Mouse (Mus musculus): ENCODE data around the gene Atp8b2. TPM values are rescaled to one million over a fixed set of nuclear protein-coding genes. Genes with fewer than 3 reads are reported as not detected.

The Atp8b2 gene
- polyA plus RNA-seq, 1 experiment from 2014 or later: 14.7 TPM

DNA sequence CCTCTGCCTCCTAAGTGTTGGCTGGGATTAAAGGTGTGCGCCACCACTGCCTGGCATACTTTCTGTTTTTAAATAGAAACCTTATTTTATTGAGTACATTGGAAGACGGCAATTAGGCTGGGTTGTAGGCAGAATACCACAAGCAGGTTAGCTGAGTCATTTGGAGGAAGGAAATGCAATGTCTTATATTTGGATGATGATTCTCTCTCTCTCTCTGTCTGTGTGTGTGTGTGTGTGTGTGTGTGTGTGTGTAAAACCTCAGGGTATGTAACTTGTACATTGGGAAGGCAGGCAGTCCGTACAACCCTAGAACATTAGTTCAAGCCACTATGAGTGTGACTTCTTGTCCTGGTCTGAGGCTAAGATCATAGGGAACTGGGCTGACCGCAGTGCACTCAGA, 24.5 kb upstream of the Atp8b2 start:
- Histone ChIP-seq H3K4me3 (replicated peaks; ENCODE audit: low read depth, low read length) (no peak overlapping the region), H3K27me3 (ENCODE audit: control insufficient read depth, insufficient read depth, low read length) (no peaks in the 10 kb centered on the region), H3K4me2 (ENCODE audit: low read length) (no peak overlapping the region), H3K9ac (replicated peaks; ENCODE audit: low read length) (no peak overlapping the region), H3K4me1 (ENCODE audit: control insufficient read depth, insufficient read depth, low read length) (no peaks in the 10 kb centered on the region), H3K9me3 (ENCODE audit: control insufficient read depth, low read length) (no peaks in the 10 kb centered on the region), H3K27ac (replicated peaks; ENCODE audit: low read depth, low read length) (no peak overlapping the region), H3K36me3 (ENCODE audit: control insufficient read depth, insufficient read depth, low read length) (peaks cover 2% of the 10 kb centered on the region; the same call in 1 of the 2 replicates)
- ATAC-seq (ENCODE audit: low FRiP score, low TSS enrichment) (no peak), DNase-seq (no peak)
- WGBS: 92% methylated on average over 4 of the region's 4 CpGs

DNA sequence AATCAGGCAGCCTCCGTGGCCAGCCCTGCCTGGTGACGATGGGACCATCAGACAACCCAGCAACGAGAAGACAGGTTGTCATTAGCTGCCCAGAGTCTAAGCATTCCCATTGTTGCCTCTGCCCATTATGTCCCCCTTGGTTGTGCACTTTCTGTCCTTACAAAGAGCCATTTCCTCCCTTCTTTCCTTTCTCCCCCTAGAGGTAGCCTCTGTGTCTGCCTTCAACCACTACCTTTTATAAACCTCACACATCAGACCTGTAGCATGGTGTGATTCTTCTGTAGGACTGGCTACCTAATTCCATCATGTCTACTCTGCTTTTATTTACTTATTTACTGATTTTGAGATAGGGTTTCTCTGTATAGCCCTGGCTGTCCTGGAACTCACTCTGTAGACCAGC, 23.9 kb upstream of the Atp8b2 start:
- WGBS: 67% methylated on average over 3 of the region's 3 CpGs
- ATAC-seq (ENCODE audit: low FRiP score, low TSS enrichment) (no peak), DNase-seq (no peak)

DNA sequence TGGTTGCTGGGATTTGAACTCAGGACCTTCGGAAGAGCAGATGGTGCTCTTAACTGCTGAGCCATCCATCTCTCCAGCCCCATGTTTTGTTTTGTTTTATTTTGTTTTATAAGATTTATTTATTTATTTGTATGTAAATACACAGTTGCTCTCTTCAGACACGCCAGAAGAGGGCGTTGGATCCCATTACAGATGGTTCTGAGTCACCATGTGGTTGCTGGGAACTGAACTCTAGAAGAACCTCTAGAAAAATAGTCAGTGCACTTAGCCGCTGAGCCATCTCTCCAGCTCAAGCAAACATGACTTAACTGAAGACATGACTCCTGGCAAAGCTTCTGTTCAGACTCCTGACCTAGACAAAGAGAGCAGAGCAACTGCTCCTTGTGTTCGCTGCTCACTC, 19.1 kb upstream of the Atp8b2 start:
- ATAC-seq (ENCODE audit: low FRiP score, low TSS enrichment): no peak
- no peak for DNase-seq
- no peaks in the 10 kb centered on the region for H3K9me3 ChIP-seq (ENCODE audit: control insufficient read depth, low read length)
- 80% methylated on average over 5 of the region's 5 CpGs for WGBS
- H3K4me2 ChIP-seq (ENCODE audit: low read length): no peak overlapping the region
- no peak overlapping the region for H3K9ac ChIP-seq (replicated peaks; ENCODE audit: low read length)
- no peaks in the 10 kb centered on the region for H3K36me3 ChIP-seq (ENCODE audit: control insufficient read depth, insufficient read depth, low read length)
- no peaks in the 10 kb centered on the region for H3K4me1 ChIP-seq (ENCODE audit: control insufficient read depth, insufficient read depth, low read length)
- H3K4me3 ChIP-seq (replicated peaks; ENCODE audit: low read depth, low read length): no peak overlapping the region
- no peak overlapping the region for H3K27ac ChIP-seq (replicated peaks; ENCODE audit: low read depth, low read length)
- no peaks in the 10 kb centered on the region for H3K27me3 ChIP-seq (ENCODE audit: control insufficient read depth, insufficient read depth, low read length)

More for the DNA sequence above, 23.9 kb upstream of the Atp8b2 start:
- Histone ChIP-seq H3K4me1 (ENCODE audit: control insufficient read depth, insufficient read depth, low read length) (no peaks in the 10 kb centered on the region), H3K27me3 (ENCODE audit: control insufficient read depth, insufficient read depth, low read length) (no peaks in the 10 kb centered on the region), H3K4me3 (replicated peaks; ENCODE audit: low read depth, low read length) (no peak overlapping the region), H3K9ac (replicated peaks; ENCODE audit: low read length) (no peak overlapping the region), H3K9me3 (ENCODE audit: control insufficient read depth, low read length) (no peaks in the 10 kb centered on the region), H3K36me3 (ENCODE audit: control insufficient read depth, insufficient read depth, low read length) (no peaks in the 10 kb centered on the region), H3K27ac (replicated peaks; ENCODE audit: low read depth, low read length) (no peak overlapping the region), H3K4me2 (ENCODE audit: low read length) (no peak overlapping the region)

DNA sequence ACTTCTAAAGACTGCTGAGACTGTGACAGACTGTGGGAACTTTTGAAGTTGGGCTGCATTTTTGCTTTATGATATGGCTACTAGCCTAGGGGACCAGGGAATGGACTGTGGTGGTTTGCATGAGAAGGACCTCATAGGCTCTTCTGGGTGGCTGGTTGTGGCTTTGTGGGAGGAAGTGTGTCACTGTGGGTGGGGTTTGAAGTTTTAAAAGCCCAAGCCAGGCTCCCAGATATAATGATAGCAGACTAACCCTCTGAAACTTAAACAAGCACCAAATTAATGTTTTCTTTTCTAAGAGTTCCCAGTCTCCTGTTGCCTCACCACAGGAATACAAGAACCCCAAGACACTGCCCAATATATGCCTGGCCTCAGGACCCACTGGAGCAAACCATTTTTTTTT, 13.6 kb upstream of the Atp8b2 start:
- H3K27me3 ChIP-seq (ENCODE audit: control insufficient read depth, insufficient read depth, low read length): no peaks in the 10 kb centered on the region
- H3K27ac ChIP-seq (replicated peaks; ENCODE audit: low read depth, low read length): no peak overlapping the region
- DNase-seq: no peak

DNA sequence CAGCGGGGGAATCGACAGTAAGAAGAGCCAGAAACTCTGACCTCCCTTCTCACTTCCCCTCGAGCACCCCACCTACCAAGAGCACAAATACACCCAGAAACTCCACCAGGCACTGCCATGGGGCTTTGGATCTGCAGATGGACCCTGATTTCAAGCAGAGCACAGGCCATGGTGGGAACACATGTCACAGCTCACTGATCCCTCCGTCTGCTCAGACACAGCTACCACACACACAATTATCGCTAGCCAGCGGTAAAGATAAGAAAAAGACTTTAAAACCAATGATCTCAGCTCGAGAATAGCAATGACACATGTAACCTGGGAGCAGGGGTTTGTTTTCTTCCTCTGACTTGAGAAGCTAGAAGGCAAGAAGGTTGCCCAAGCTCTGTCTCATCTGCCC, 5.2 kb upstream of the Atp8b2 start:
- H3K9ac ChIP-seq (replicated peaks; ENCODE audit: low read length): no peak overlapping the region
- no peaks in the 10 kb centered on the region for H3K27me3 ChIP-seq (ENCODE audit: control insufficient read depth, insufficient read depth, low read length)
- H3K4me3 ChIP-seq (replicated peaks; ENCODE audit: low read depth, low read length): no peak overlapping the region
- H3K36me3 ChIP-seq (ENCODE audit: control insufficient read depth, insufficient read depth, low read length): no peaks in the 10 kb centered on the region
- H3K27ac ChIP-seq (replicated peaks; ENCODE audit: low read depth, low read length): no peak overlapping the region
- no peak overlapping the region for H3K4me2 ChIP-seq (ENCODE audit: low read length)
- peaks cover 14% of the 10 kb centered on the region for H3K4me1 ChIP-seq (ENCODE audit: control insufficient read depth, insufficient read depth, low read length)
- ATAC-seq (ENCODE audit: low FRiP score, low TSS enrichment) (no peak), DNase-seq (no peak)
- H3K9me3 ChIP-seq (ENCODE audit: control insufficient read depth, low read length): no peaks in the 10 kb centered on the region
- WGBS: 79% methylated on average over 7 of the region's 7 CpGs

More for the DNA sequence above, 13.6 kb upstream of the Atp8b2 start:
- Histone ChIP-seq H3K36me3 (ENCODE audit: control insufficient read depth, insufficient read depth, low read length) (no peaks in the 10 kb centered on the region), H3K4me1 (ENCODE audit: control insufficient read depth, insufficient read depth, low read length) (no peaks in the 10 kb centered on the region), H3K9me3 (ENCODE audit: control insufficient read depth, low read length) (no peaks in the 10 kb centered on the region), H3K9ac (replicated peaks; ENCODE audit: low read length) (no peak overlapping the region), H3K4me2 (ENCODE audit: low read length) (no peak overlapping the region), H3K4me3 (replicated peaks; ENCODE audit: low read depth, low read length) (no peak overlapping the region)
- no peak for ATAC-seq (ENCODE audit: low FRiP score, low TSS enrichment)

DNA sequence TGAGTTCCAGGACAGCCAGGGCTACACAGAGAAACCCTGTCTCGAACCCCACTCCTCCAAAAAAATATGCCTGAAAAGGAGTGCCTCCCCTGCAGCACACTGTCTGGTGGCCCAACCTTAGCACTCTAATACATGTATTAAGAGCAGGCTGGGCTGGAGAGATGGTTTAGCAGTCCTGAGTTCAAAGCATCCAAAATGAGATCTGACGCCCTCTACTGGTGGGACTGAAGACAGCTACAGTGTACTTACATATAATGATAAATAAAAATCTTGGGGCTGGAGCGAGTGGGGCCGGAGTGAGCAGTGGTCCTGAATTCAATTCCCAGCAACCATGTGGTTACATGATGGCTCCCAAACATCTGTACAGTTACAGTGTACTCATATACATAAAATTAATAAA, 3.6 kb upstream of the Atp8b2 start:
- no peak overlapping the region for H3K27ac ChIP-seq (replicated peaks; ENCODE audit: low read depth, low read length)
- H3K4me2 ChIP-seq (ENCODE audit: low read length): no peak overlapping the region
- H3K9me3 ChIP-seq (ENCODE audit: control insufficient read depth, low read length): no peaks in the 10 kb centered on the region
- no peaks in the 10 kb centered on the region for H3K36me3 ChIP-seq (ENCODE audit: control insufficient read depth, insufficient read depth, low read length)
- ATAC-seq (ENCODE audit: low FRiP score, low TSS enrichment) (no peak), DNase-seq (peak; percentile 23)
- no peak overlapping the region for H3K4me3 ChIP-seq (replicated peaks; ENCODE audit: low read depth, low read length)
- 76% methylated on average over 4 of the region's 4 CpGs for WGBS
- peaks cover 20% of the 10 kb centered on the region for H3K4me1 ChIP-seq (ENCODE audit: control insufficient read depth, insufficient read depth, low read length)
- no peaks in the 10 kb centered on the region for H3K27me3 ChIP-seq (ENCODE audit: control insufficient read depth, insufficient read depth, low read length)
- H3K9ac ChIP-seq (replicated peaks; ENCODE audit: low read length): no peak overlapping the region

DNA sequence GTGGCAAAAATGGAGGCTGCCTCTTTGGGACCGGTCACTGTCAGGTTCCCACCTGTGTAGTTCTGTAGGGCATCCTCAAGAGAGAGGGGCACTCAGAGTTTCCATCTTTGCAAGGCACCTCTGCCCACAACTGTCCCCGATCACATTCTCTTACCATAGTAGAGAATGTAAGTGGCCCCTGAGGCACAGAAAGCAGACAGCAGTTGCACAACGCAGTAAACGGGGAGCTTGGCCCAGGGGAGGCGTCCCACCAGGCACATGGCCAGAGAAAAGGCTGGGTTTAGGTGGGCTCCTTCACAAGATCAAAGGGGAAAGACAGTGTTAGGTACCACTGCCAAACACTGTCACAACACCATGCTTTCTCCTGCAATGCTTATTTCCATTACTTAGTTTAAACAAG, 2.7 kb upstream of the Atp8b2 start:
- ATAC-seq (ENCODE audit: low FRiP score, low TSS enrichment) (no peak), DNase-seq (no peak)
- H3K4me1 ChIP-seq (ENCODE audit: control insufficient read depth, insufficient read depth, low read length): peaks cover 30% of the 10 kb centered on the region
- H3K4me2 ChIP-seq (ENCODE audit: low read length): no peak overlapping the region
- H3K4me3 ChIP-seq (replicated peaks; ENCODE audit: low read depth, low read length): no peak overlapping the region
- no peak overlapping the region for H3K9ac ChIP-seq (replicated peaks; ENCODE audit: low read length)
- no peak overlapping the region for H3K27ac ChIP-seq (replicated peaks; ENCODE audit: low read depth, low read length)
- H3K9me3 ChIP-seq (ENCODE audit: control insufficient read depth, low read length): no peaks in the 10 kb centered on the region
- 93% methylated on average over 5 of the region's 5 CpGs for WGBS
- no peaks in the 10 kb centered on the region for H3K27me3 ChIP-seq (ENCODE audit: control insufficient read depth, insufficient read depth, low read length)
- no peaks in the 10 kb centered on the region for H3K36me3 ChIP-seq (ENCODE audit: control insufficient read depth, insufficient read depth, low read length)

DNA sequence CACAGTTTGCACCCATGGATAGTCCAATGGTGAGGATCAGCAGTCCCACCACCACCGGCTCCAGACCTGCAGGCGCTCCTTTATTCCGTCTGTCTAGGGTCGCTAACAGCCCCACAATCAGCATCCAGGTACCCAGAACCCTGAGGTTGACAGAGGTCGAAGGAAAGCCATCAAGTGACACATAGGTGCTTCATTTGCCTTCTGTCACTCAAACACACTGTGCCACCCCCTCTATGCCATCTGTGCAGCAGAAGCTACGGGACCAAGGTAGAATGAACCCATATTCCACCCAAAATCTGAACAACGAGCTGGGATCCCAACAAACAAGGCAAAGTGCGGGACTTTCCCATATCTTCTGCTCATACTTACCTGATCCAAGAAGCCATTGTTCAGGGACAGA, 2.2 kb upstream of the Atp8b2 start:
- no peak overlapping the region for H3K9ac ChIP-seq (replicated peaks; ENCODE audit: low read length)
- no peak overlapping the region for H3K4me2 ChIP-seq (ENCODE audit: low read length)
- H3K27ac ChIP-seq (replicated peaks; ENCODE audit: low read depth, low read length): no peak overlapping the region
- no peak for DNase-seq
- no peaks in the 10 kb centered on the region for H3K27me3 ChIP-seq (ENCODE audit: control insufficient read depth, insufficient read depth, low read length)
- no peak for ATAC-seq (ENCODE audit: low FRiP score, low TSS enrichment)
- WGBS: 98% methylated on average over 8 of the region's 8 CpGs
- H3K4me1 ChIP-seq (ENCODE audit: control insufficient read depth, insufficient read depth, low read length): peaks cover 34% of the 10 kb centered on the region
- H3K4me3 ChIP-seq (replicated peaks; ENCODE audit: low read depth, low read length): no peak overlapping the region
- no peaks in the 10 kb centered on the region for H3K36me3 ChIP-seq (ENCODE audit: control insufficient read depth, insufficient read depth, low read length)
- no peaks in the 10 kb centered on the region for H3K9me3 ChIP-seq (ENCODE audit: control insufficient read depth, low read length)

DNA sequence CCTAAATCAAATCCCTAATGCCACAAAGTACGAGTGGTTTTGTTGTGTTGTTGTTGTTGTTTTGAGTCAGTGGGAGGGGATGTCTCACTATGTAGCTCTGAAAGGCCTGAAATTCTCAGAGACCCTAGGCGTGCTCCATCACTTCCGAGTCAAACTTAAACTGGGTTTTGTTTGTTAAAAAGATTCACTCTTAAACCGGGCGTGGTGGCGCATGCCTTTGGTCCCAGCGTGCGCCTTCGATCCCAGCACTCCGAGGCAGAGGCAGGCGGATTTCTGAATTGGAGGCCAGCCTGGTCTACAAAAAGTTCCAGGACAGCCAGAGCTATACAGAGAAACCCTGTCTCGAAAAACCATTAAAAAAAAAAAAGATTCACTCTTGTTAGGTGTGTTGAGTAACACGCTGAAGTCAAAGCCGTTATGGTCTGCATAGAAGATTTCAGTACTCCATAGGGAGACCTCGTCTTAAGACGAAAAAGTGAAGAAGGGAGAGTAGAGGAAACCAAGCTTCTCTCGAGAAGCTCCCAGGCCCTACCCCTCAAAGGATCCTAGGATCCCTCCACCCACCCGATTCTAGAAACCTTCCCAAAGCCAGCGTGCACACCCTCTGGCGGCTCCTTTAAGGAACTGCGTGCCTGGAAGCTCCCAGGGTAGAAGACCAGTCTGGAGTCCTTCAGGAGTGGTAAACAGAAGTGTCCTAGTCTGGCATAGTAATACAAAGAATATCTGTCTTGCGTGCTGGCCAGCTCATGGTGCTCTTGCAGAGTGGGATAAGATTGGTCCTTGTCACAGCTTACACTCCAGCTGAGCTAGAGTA, 825 bp upstream of the Atp8b2 start:
- Histone ChIP-seq H3K27me3 (ENCODE audit: control insufficient read depth, insufficient read depth, low read length) (no peaks in the 10 kb centered on the region), H3K36me3 (ENCODE audit: control insufficient read depth, insufficient read depth, low read length) (no peaks in the 10 kb centered on the region), H3K4me2 (ENCODE audit: low read length) (peak overlapping the region; percentile 91), H3K9me3 (ENCODE audit: control insufficient read depth, low read length) (no peaks in the 10 kb centered on the region), H3K4me1 (ENCODE audit: control insufficient read depth, insufficient read depth, low read length) (peaks cover 44% of the 10 kb centered on the region), H3K9ac (replicated peaks; ENCODE audit: low read length) (peak overlapping the region; percentile 84), H3K27ac (replicated peaks; ENCODE audit: low read depth, low read length) (peak overlapping the region; percentile 93), H3K4me3 (replicated peaks; ENCODE audit: low read depth, low read length) (peak overlapping the region; percentile 97)
- peak; percentile 86 for DNase-seq
- WGBS: 33% methylated on average over 22 of the region's 22 CpGs
- ATAC-seq (ENCODE audit: low FRiP score, low TSS enrichment): no peak
